Mouse (Mus musculus) stomach, postnatal 0 days (tissue): Measurements from ENCODE around the gene Abcc5.

Experiments used
- CTCF ChIP-seq: IDR thresholded peaks from 2 replicates; pipeline ENCODE4 v1.5.1; 2016; ENCODE audit warnings: antibody characterized with exemption, low read depth, mild to moderate bottlenecking, moderate library complexity
- EP300 ChIP-seq: optimal IDR thresholded peaks from 2 replicates; pipeline ENCODE3; 2016; ENCODE audit warnings: antibody characterized with exemption

GRCm38 (mm10) chr16:20375341-20375740, 50.9 kb downstream of the Abcc5 start:
- no peak for TF ChIP-seq CTCF
- TF ChIP-seq EP300: no peak
